ENCODE assay signal across 15 mouse cellular contexts in genomic region chr11:101418991-101419390, GRCm38 (mm10). TPM values are rescaled to one million over a fixed set of nuclear protein-coding genes. Genes with fewer than 3 reads are reported as not detected.
DNase-seq lines count a peak whose midpoint lies in the region.
"Had no signal": no experiment of that assay in that cellular context is flagged by ENCODE, and none has a peak within 500 bp of the region (broad histone marks: within the 10 kb centered on the region; RNA-seq: fewer than 3 reads in every experiment).

No protein-coding gene starts in this region.

- intact Hi-C loops in left cerebral cortex, postnatal 36 days (cut with DNase I): no loop called here

- peak; percentile 70 for DNase-seq in right cerebral cortex, adult 18-20 months
- no peak for DNase-seq in right cerebral cortex, postnatal 14 days
- DNase-seq in frontal cortex, postnatal 36 days (ENCODE audit: low spot score in 2 of 2): peak; percentile 17 to 57
- DNase-seq in left cerebral cortex, postnatal 36 days (ENCODE audit: low spot score in 2 of 2): peak; percentile 25 to 36
- no peak for DNase-seq in urinary bladder, adult 18-20 months (ENCODE audit: low spot score in 2 of 2)
- DNase-seq in adrenal gland, adult 8-10 months: no peak
- DNase-seq in MN1 (ENCODE audit: low spot score): no peak
- DNase-seq: adrenal gland, postnatal 14 days; B cell, adult 2 months; cerebellum, adult 11-12 months; cerebellum, adult 9-11 months; heart, postnatal 10 days; kidney, adult 11 months; liver, postnatal 0 days had no signal

RNA-seq across cellular contexts. Expression of gene Aarsd1, which starts 1.6 kb away (rescaled TPM):
- 10 to 100 TPM; 42.1 to 45.6 TPM for total RNA-seq in left cerebral cortex, postnatal 36 days (2021)
- total RNA-seq in adrenal gland, adult 8-10 months (2022): 10 to 100 TPM; 33.7 to 41.1 (median 37.0) TPM

RNA-seq across cellular contexts. Expression of gene Gm27029, which starts 5.6 kb away (rescaled TPM):
- 1 to 10 TPM; 5.5 to 7.6 TPM for total RNA-seq in left cerebral cortex, postnatal 36 days (2021)
- total RNA-seq in adrenal gland, adult 8-10 months (2022): 1 to 10 TPM; 1.7 to 8.4 (median 5.6) TPM
- total RNA-seq: hematopoietic stem cell, adult 5-6 weeks had no signal

RNA-seq across cellular contexts. Expression of gene Rundc1, which starts 5.9 kb away (rescaled TPM):
- total RNA-seq in left cerebral cortex, postnatal 36 days (2021): 10 to 100 TPM; 32.7 to 40.6 TPM
- total RNA-seq in adrenal gland, adult 8-10 months (2022): 10 to 100 TPM; 31.4 to 37.4 (median 33.0) TPM

RNA-seq across cellular contexts. Expression of gene Ptges3l, which starts 6.1 kb away (rescaled TPM):
- 1 to 10 TPM; 3.3 to 4.7 TPM for total RNA-seq in left cerebral cortex, postnatal 36 days (2021)
- total RNA-seq in adrenal gland, adult 8-10 months (2022): 1 to 10 TPM; 3.5 to 8.7 (median 6.0) TPM
- total RNA-seq: hematopoietic stem cell, adult 5-6 weeks had no signal

RNA-seq across cellular contexts. Expression of gene Rpl27, which starts 23.1 kb away (rescaled TPM):
- 10 to 100 TPM; 32.6 to 46.9 TPM for total RNA-seq in left cerebral cortex, postnatal 36 days (2021)
- total RNA-seq in adrenal gland, adult 8-10 months (2022): 10 to 100 TPM; 48.6 to 99.3 (median 63.5) TPM

Comparison
In these comparisons a context has a peak if more than half of its experiments do, and no peak if none do; other contexts are left out.
1. DNase-seq: peak in right cerebral cortex, adult 18-20 months (single experiment), frontal cortex, postnatal 36 days (2 of 2) and left cerebral cortex, postnatal 36 days (2 of 2); none in right cerebral cortex, postnatal 14 days (single experiment), urinary bladder, adult 18-20 months (0 of 2), adrenal gland, adult 8-10 months (single experiment) and MN1 (single experiment).